Mouse (Mus musculus): ENCODE measurements at regions not wholly inside any gene's neighbourhood (a gene's known extent, or its start where the extent isn't known, plus 50 kb on each side); places are given as distances from the start of the nearest gene placed in this dataset.

DNA sequence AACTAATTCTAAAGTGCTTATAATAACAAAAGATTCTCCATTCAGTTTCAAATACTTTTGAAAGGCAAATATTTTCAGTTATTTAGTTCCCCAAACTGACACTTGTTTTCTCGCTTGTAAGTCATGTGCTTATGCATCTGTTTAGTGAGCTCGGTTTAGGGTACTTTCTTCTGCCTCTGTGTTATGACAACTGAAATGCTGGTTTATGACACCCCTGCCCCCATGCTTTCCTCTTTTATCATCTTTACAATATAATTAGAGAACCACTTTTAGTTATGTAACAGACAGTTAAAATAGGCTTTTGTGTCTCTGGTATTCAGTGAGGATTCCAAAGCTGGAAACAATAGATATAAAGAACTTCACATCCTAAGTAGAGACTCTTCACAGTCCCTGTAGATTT is 733.8 kb downstream of the 4930447A16Rik start:
- ATAC-seq (ENCODE audit: insufficient read depth, low read depth) (no peak), DNase-seq (ENCODE audit: low spot score) (no peak)
- Histone ChIP-seq H3K27me3 (ENCODE audit: control insufficient read depth, insufficient read depth, low read length) (peaks cover 38% of the 10 kb centered on the region), H3K36me3 (replicated peaks; ENCODE audit: control insufficient read depth, insufficient read depth, low read length) (no peaks in the 10 kb centered on the region), H3K9me3 (replicated peaks; ENCODE audit: control insufficient read depth, low read length) (no peaks in the 10 kb centered on the region), H3K9ac (replicated peaks; ENCODE audit: low read depth, low read length) (no peak overlapping the region), H3K4me3 (ENCODE audit: low read depth, low read length) (no peak overlapping the region), H3K27ac (ENCODE audit: low read depth) (no peak overlapping the region), H3K4me1 (ENCODE audit: control insufficient read depth, insufficient read depth) (no peaks in the 10 kb centered on the region), H3K4me2 (ENCODE audit: low read depth, low read length) (no peak overlapping the region)
- 78% methylated on average over 2 of the region's 2 CpGs for WGBS
- TF ChIP-seq CTCF (IDR thresholded peaks at IDR 0.05; ENCODE audit: low read depth) (no peak), EP300 (IDR thresholded peaks at IDR 0.05; ENCODE audit: low read depth) (no peak)

DNA sequence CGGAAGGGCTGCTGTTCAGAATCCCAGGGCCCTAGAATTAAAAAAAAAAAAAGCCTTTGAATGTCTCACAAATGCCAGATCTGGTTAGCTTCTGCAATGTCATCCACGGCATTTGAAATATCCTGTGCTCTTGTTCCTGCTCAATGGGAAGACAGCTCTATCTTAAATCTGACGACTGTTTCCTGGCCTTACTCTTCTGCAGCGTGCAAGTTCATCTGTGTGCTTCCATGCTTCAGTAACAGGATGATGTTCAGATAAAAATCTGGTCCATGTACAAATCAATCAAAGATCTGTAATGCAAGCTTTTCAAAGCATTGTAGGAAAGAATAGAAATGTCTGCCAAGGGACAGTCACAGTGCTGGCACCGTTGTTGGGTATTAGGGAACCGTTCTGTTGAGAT is 738.4 kb downstream of the 4930447A16Rik start:
- Histone ChIP-seq H3K27me3 (ENCODE audit: control insufficient read depth, insufficient read depth, low read length) (peaks cover 38% of the 10 kb centered on the region), H3K4me3 (ENCODE audit: low read depth, low read length) (no peak overlapping the region), H3K9ac (replicated peaks; ENCODE audit: low read depth, low read length) (no peak overlapping the region), H3K27ac (ENCODE audit: low read depth) (no peak overlapping the region), H3K4me2 (ENCODE audit: low read depth, low read length) (no peak overlapping the region), H3K4me1 (ENCODE audit: control insufficient read depth, insufficient read depth) (peaks cover 14% of the 10 kb centered on the region), H3K9me3 (replicated peaks; ENCODE audit: control insufficient read depth, low read length) (no peaks in the 10 kb centered on the region), H3K36me3 (replicated peaks; ENCODE audit: control insufficient read depth, insufficient read depth, low read length) (no peaks in the 10 kb centered on the region)
- DNase-seq (ENCODE audit: low spot score) (no peak), ATAC-seq (ENCODE audit: insufficient read depth, low read depth) (no peak)
- 44% methylated on average over 6 of the region's 6 CpGs for WGBS
- TF ChIP-seq CTCF (IDR thresholded peaks at IDR 0.05; ENCODE audit: low read depth) = no peak

DNA sequence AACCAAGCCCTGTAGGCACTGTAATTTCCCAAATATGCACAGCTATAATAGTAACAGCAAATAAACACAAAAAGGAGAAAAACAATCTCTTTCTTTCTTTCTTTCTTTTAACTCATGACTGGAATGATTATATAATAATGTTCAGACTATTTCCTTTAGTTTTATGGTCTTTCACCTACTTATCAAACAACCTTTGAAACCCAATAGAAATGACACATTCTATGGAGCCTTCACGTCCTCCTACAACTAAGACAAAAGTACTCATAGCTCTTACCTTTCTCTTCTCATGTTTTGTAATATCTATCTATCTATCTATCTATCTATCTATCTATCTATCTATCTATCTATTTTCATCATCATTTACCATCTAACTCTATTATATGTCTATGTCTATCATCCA is 739.5 kb downstream of the 4930447A16Rik start:
- Histone ChIP-seq H3K4me2 (ENCODE audit: low read depth, low read length) (no peak overlapping the region), H3K36me3 (replicated peaks; ENCODE audit: control insufficient read depth, insufficient read depth, low read length) (no peaks in the 10 kb centered on the region), H3K4me1 (ENCODE audit: control insufficient read depth, insufficient read depth) (peaks cover 21% of the 10 kb centered on the region), H3K9me3 (replicated peaks; ENCODE audit: control insufficient read depth, low read length) (no peaks in the 10 kb centered on the region), H3K27me3 (ENCODE audit: control insufficient read depth, insufficient read depth, low read length) (peaks cover 35% of the 10 kb centered on the region), H3K9ac (replicated peaks; ENCODE audit: low read depth, low read length) (no peak overlapping the region), H3K4me3 (ENCODE audit: low read depth, low read length) (no peak overlapping the region), H3K27ac (ENCODE audit: low read depth) (no peak overlapping the region)
- no peak for ATAC-seq (ENCODE audit: insufficient read depth, low read depth)
- WGBS = 81% methylated on average over 1 of the region's 1 CpGs
- DNase-seq (ENCODE audit: low spot score) = no peak
- TF ChIP-seq EP300 (IDR thresholded peaks at IDR 0.05; ENCODE audit: low read depth) = no peak
- no peak for TF ChIP-seq CTCF (IDR thresholded peaks at IDR 0.05; ENCODE audit: low read depth)

DNA sequence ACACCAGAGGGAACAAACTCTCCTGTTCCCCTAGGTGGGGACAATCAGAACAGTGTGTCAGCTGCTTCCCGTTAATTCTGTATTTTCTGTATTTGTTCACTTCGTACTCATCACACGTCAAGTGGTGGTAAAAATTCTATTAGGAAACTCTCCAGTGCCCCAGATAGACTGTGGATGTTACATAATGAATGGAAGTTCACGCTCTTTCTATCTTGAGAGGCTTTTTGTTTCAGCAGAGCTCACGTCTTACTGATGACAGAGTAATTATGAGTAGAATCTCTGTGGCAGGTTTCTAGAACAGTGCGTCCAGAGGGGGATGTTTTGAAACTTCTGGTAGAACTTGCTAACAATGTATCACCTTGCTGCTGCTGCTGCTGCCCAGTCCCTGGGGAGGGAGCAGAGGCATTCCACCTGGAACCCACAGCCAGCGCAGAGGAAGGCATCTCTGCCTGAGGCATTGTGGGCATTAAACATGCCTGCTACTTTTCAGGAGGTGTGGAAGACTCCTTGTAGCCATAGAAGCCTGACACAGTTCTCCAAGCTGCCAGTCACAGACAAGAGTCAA is 740.6 kb downstream of the 4930447A16Rik start:
- 0 out of 2 replicates have a peak, but pooled peaks have one; percentile 21 for ATAC-seq (ENCODE audit: insufficient read depth, low read depth)
- 31% methylated on average over 7 of the region's 7 CpGs for WGBS
- no peak overlapping the region for H3K4me2 ChIP-seq (ENCODE audit: low read depth, low read length)

DNA sequence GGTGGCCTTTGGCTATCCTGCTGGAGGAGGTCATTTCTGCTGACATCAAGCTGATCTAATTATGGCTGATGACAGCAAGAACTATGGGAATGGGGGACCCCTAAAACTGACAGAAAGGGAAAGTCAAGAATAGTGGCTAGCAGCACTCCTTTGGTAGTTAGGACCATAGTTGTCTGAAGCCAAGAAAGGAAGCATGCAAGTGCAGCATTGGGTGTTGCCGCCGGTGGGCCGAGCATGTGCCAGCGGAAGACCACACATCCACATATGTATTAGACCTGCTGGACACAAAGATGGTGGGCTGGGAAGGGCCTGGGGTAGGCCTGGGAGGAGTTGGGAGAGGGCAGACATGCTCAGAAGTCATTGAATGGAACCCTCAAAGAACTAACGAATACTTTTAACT is 741.1 kb downstream of the 4930447A16Rik start:
- Histone ChIP-seq H3K4me3 (ENCODE audit: low read depth, low read length) (no peak overlapping the region), H3K27ac (ENCODE audit: low read depth) (no peak overlapping the region), H3K36me3 (replicated peaks; ENCODE audit: control insufficient read depth, insufficient read depth, low read length) (no peaks in the 10 kb centered on the region), H3K9me3 (replicated peaks; ENCODE audit: control insufficient read depth, low read length) (no peaks in the 10 kb centered on the region), H3K9ac (replicated peaks; ENCODE audit: low read depth, low read length) (no peak overlapping the region), H3K4me2 (ENCODE audit: low read depth, low read length) (no peak overlapping the region), H3K4me1 (ENCODE audit: control insufficient read depth, insufficient read depth) (peaks cover 26% of the 10 kb centered on the region), H3K27me3 (ENCODE audit: control insufficient read depth, insufficient read depth, low read length) (peaks cover 21% of the 10 kb centered on the region)
- no peak for ATAC-seq (ENCODE audit: insufficient read depth, low read depth)
- TF ChIP-seq CTCF (IDR thresholded peaks at IDR 0.05; ENCODE audit: low read depth) (no peak), EP300 (IDR thresholded peaks at IDR 0.05; ENCODE audit: low read depth) (no peak)
- 97% methylated on average over 5 of the region's 5 CpGs for WGBS
- no peak for DNase-seq (ENCODE audit: low spot score)

More for the DNA sequence above, 740.6 kb downstream of the 4930447A16Rik start:
- Histone ChIP-seq H3K9me3 (replicated peaks; ENCODE audit: control insufficient read depth, low read length) (no peaks in the 10 kb centered on the region), H3K4me1 (ENCODE audit: control insufficient read depth, insufficient read depth) (peaks cover 26% of the 10 kb centered on the region), H3K4me3 (ENCODE audit: low read depth, low read length) (no peak overlapping the region), H3K27me3 (ENCODE audit: control insufficient read depth, insufficient read depth, low read length) (peaks cover 24% of the 10 kb centered on the region), H3K27ac (ENCODE audit: low read depth) (no peak overlapping the region), H3K36me3 (replicated peaks; ENCODE audit: control insufficient read depth, insufficient read depth, low read length) (no peaks in the 10 kb centered on the region), H3K9ac (replicated peaks; ENCODE audit: low read depth, low read length) (no peak overlapping the region)
- no peak for TF ChIP-seq EP300 (IDR thresholded peaks at IDR 0.05; ENCODE audit: low read depth)
- no peak for TF ChIP-seq CTCF (IDR thresholded peaks at IDR 0.05; ENCODE audit: low read depth)
- no peak for DNase-seq (ENCODE audit: low spot score)

DNA sequence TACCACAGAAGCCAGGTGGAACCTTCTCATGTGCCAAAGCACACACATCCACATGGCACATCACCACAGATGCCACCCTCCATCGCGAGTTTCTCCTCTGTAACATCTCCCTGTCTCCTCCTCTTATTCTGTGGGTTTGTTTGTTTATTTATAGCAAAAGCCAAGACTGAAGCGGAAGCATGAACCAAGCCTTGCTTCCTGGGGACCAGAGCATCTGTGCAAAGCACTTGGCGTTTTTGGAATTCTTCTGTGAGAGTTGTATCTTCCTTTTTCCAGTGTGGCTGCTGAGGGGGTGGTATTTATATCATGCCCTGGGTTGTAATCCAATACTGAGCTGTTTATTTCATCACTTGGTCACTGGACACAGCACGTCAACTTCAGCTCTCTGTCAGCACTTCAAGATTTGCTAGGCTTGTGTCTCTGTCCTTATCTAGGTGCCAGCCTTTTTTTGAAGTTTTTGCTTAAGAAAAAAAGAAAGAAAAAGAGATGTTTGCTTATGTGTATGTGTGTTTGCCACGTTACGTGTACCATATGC is 742.3 kb downstream of the 4930447A16Rik start:
- TF ChIP-seq CTCF (IDR thresholded peaks at IDR 0.05; ENCODE audit: low read depth) (no peak), EP300 (IDR thresholded peaks at IDR 0.05; ENCODE audit: low read depth) (no peak)
- Histone ChIP-seq H3K4me3 (ENCODE audit: low read depth, low read length) (no peak overlapping the region), H3K4me2 (ENCODE audit: low read depth, low read length) (no peak overlapping the region), H3K9me3 (replicated peaks; ENCODE audit: control insufficient read depth, low read length) (no peaks in the 10 kb centered on the region), H3K4me1 (ENCODE audit: control insufficient read depth, insufficient read depth) (peaks cover 30% of the 10 kb centered on the region), H3K36me3 (replicated peaks; ENCODE audit: control insufficient read depth, insufficient read depth, low read length) (no peaks in the 10 kb centered on the region), H3K27ac (ENCODE audit: low read depth) (no peak overlapping the region), H3K27me3 (ENCODE audit: control insufficient read depth, insufficient read depth, low read length) (peaks cover 21% of the 10 kb centered on the region), H3K9ac (replicated peaks; ENCODE audit: low read depth, low read length) (no peak overlapping the region)
- 0 out of 2 replicates have a peak, but pooled peaks have one; percentile 7 for ATAC-seq (ENCODE audit: insufficient read depth, low read depth)
- 33% methylated on average over 7 of the region's 7 CpGs for WGBS
- DNase-seq (ENCODE audit: low spot score) = peak; percentile 27
